Mouse (Mus musculus) bone marrow macrophage, adult 2 months (primary cell): ENCODE data around the gene Thsd4. TPM values are rescaled to one million over a fixed set of nuclear protein-coding genes. Genes with fewer than 3 reads are reported as not detected.

ENCODE experiments used
- H3K27ac ChIP-seq: 2 replicates; pipeline ENCODE4 v1.5.1; 2012; ENCODE audit warnings: low read depth, low read length; ENCODE audit not compliant: insufficient read depth
- H3K4me1 ChIP-seq: 2 replicates; pipeline ENCODE4 v1.6.1; 2012; ENCODE audit warnings: low read length; ENCODE audit not compliant: control insufficient read depth, insufficient read depth
- H3K4me3 ChIP-seq: 2 replicates; pipeline ENCODE4 v1.5.1; 2012; ENCODE audit warnings: mild to moderate bottlenecking, low read length, moderate library complexity; ENCODE audit not compliant: insufficient read depth
- CTCF ChIP-seq: IDR thresholded peaks from 2 replicates; pipeline ENCODE4 v1.5.1; 2012; ENCODE audit warnings: low read depth, mild to moderate bottlenecking, low read length, moderate library complexity
- POLR2A ChIP-seq: IDR thresholded peaks from 2 replicates; pipeline ENCODE4 v1.6.1; 2012; ENCODE audit warnings: mild to moderate bottlenecking, low read depth, low read length, borderline replicate concordance
- polyA plus RNA-seq: library from polyadenylated mRNA; stranded (reverse); fragments of >200 nt; gene quantifications from 2 replicates; pipeline ENCODE4 v1.2.4, GENCODE M21; 2012; ENCODE audit not compliant: missing spikeins, insufficient read depth, insufficient read length

Gene Thsd4
- polyA plus RNA-seq, 1 experiment, result 0.09 TPM

GRCm38 (mm10) chr9:60119846-60120245, 402.0 kb downstream of the Thsd4 start:
- H3K4me3 ChIP-seq, result no peak overlapping the region
- no peak overlapping the region for H3K27ac ChIP-seq
- no peaks in the 10 kb centered on the region for H3K4me1 ChIP-seq
- no peak for TF ChIP-seq CTCF
- no peak for TF ChIP-seq POLR2A

- no peak for TF ChIP-seq CTCF
- TF ChIP-seq POLR2A, result no peak
- H3K4me3 ChIP-seq, result no peak overlapping the region
- no peaks in the 10 kb centered on the region for H3K4me1 ChIP-seq
- H3K27ac ChIP-seq, result no peak overlapping the region
Observed at GRCm38 (mm10) chr9:60117831-60118230, 404.0 kb downstream of the Thsd4 start.

GRCm38 (mm10) chr9:60115711-60116247, 406.1 kb downstream of the Thsd4 start:
- TF ChIP-seq CTCF (no peak), POLR2A (no peak)
- Histone ChIP-seq H3K27ac (no peak overlapping the region), H3K4me1 (no peaks in the 10 kb centered on the region), H3K4me3 (no peak overlapping the region)

GRCm38 (mm10) chr9:60115306-60115705, 406.5 kb downstream of the Thsd4 start:
- Histone ChIP-seq H3K4me1 (no peaks in the 10 kb centered on the region), H3K4me3 (no peak overlapping the region), H3K27ac (no peak overlapping the region)
- TF ChIP-seq POLR2A, result no peak
- TF ChIP-seq CTCF, result no peak

GRCm38 (mm10) chr9:60110200-60110599, 411.6 kb downstream of the Thsd4 start:
- no peak overlapping the region for H3K27ac ChIP-seq
- TF ChIP-seq POLR2A (no peak), CTCF (no peak)
- H3K4me1 ChIP-seq, result no peaks in the 10 kb centered on the region
- H3K4me3 ChIP-seq, result no peak overlapping the region

GRCm38 (mm10) chr9:60106683-60107082, 415.2 kb downstream of the Thsd4 start:
- H3K27ac ChIP-seq, result no peak overlapping the region
- TF ChIP-seq POLR2A, result no peak
- no peak for TF ChIP-seq CTCF
- no peak overlapping the region for H3K4me3 ChIP-seq
- no peaks in the 10 kb centered on the region for H3K4me1 ChIP-seq

GRCm38 (mm10) chr9:60106106-60106505, 415.7 kb downstream of the Thsd4 start:
- TF ChIP-seq CTCF (no peak), POLR2A (no peak)
- no peak overlapping the region for H3K4me3 ChIP-seq
- H3K27ac ChIP-seq, result no peak overlapping the region
- H3K4me1 ChIP-seq, result no peaks in the 10 kb centered on the region

- H3K4me1 ChIP-seq, result no peaks in the 10 kb centered on the region
Observed at GRCm38 (mm10) chr9:60094211-60094610, 427.6 kb downstream of the Thsd4 start.

GRCm38 (mm10) chr9:60092428-60092827, 429.4 kb downstream of the Thsd4 start:
- H3K4me3 ChIP-seq, result no peak overlapping the region
- no peak overlapping the region for H3K27ac ChIP-seq
- H3K4me1 ChIP-seq, result no peaks in the 10 kb centered on the region
- no peak for TF ChIP-seq POLR2A
- TF ChIP-seq CTCF, result no peak

More at GRCm38 (mm10) chr9:60094211-60094610, 427.6 kb downstream of the Thsd4 start:
- Histone ChIP-seq H3K4me3 (no peak overlapping the region), H3K27ac (no peak overlapping the region)
- TF ChIP-seq POLR2A (no peak), CTCF (no peak)

- no peak overlapping the region for H3K27ac ChIP-seq
- H3K4me3 ChIP-seq, result no peak overlapping the region
- TF ChIP-seq POLR2A (no peak), CTCF (no peak)
- H3K4me1 ChIP-seq, result no peaks in the 10 kb centered on the region
Observed at GRCm38 (mm10) chr9:60089441-60089840, 432.4 kb downstream of the Thsd4 start.

GRCm38 (mm10) chr9:60088101-60088500, 433.7 kb downstream of the Thsd4 start:
- H3K4me3 ChIP-seq, result no peak overlapping the region
- H3K27ac ChIP-seq, result no peak overlapping the region
- TF ChIP-seq CTCF, result peak; percentile 63
- no peak for TF ChIP-seq POLR2A
- no peaks in the 10 kb centered on the region for H3K4me1 ChIP-seq
